Mouse (Mus musculus): ENCODE data around the gene Bri3. TPM values are rescaled to one million over a fixed set of nuclear protein-coding genes. Genes with fewer than 3 reads are reported as not detected.

Bri3 gene
- polyA plus RNA-seq, 1 experiment from 2014 or later, result 123 TPM

- Histone ChIP-seq H3K4me2 (replicated peaks) (no peak overlapping the region), H3K36me3 (replicated peaks; ENCODE audit: control insufficient read depth, insufficient read depth) (no peaks in the 10 kb centered on the region), H3K9me3 (ENCODE audit: control insufficient read depth, low read length) (no peaks in the 10 kb centered on the region), H3K27ac (no peak overlapping the region), H3K4me1 (replicated peaks; ENCODE audit: control insufficient read depth, insufficient read depth, low read length) (no peaks in the 10 kb centered on the region), H3K9ac (no peak overlapping the region), H3K27me3 (ENCODE audit: control insufficient read depth, insufficient read depth, low read length) (no peaks in the 10 kb centered on the region), H3K4me3 (replicated peaks; ENCODE audit: low read length) (no peak overlapping the region)
- no peak for DNase-seq (ENCODE audit: low spot score)
- WGBS, result 86% methylated on average over 7 of the region's 7 CpGs
- no peak for ATAC-seq (ENCODE audit: low FRiP score)
These were observed 50.7 kb downstream of the Bri3 start for GRCm38 (mm10) chr5:144294908-144295307.

GRCm38 (mm10) chr5:144295357-144295756, 51.1 kb downstream of the Bri3 start:
- H3K4me3 ChIP-seq (replicated peaks; ENCODE audit: low read length), result no peak overlapping the region
- no peak overlapping the region for H3K27ac ChIP-seq
- DNase-seq (ENCODE audit: low spot score) (no peak), ATAC-seq (ENCODE audit: low FRiP score) (no peak)
- no peaks in the 10 kb centered on the region for H3K4me1 ChIP-seq (replicated peaks; ENCODE audit: control insufficient read depth, insufficient read depth, low read length)
- H3K9ac ChIP-seq, result no peak overlapping the region
- no peak overlapping the region for H3K4me2 ChIP-seq (replicated peaks)
- H3K27me3 ChIP-seq (ENCODE audit: control insufficient read depth, insufficient read depth, low read length), result no peaks in the 10 kb centered on the region
- no peaks in the 10 kb centered on the region for H3K36me3 ChIP-seq (replicated peaks; ENCODE audit: control insufficient read depth, insufficient read depth)
- H3K9me3 ChIP-seq (ENCODE audit: control insufficient read depth, low read length), result no peaks in the 10 kb centered on the region
- 88% methylated on average over 1 of the region's 1 CpGs for WGBS

GRCm38 (mm10) chr5:144296090-144296604, 51.9 kb downstream of the Bri3 start:
- Histone ChIP-seq H3K27me3 (ENCODE audit: control insufficient read depth, insufficient read depth, low read length) (no peaks in the 10 kb centered on the region), H3K9ac (no peak overlapping the region), H3K27ac (no peak overlapping the region), H3K4me1 (replicated peaks; ENCODE audit: control insufficient read depth, insufficient read depth, low read length) (no peaks in the 10 kb centered on the region), H3K4me2 (replicated peaks) (no peak overlapping the region), H3K4me3 (replicated peaks; ENCODE audit: low read length) (no peak overlapping the region), H3K36me3 (replicated peaks; ENCODE audit: control insufficient read depth, insufficient read depth) (no peaks in the 10 kb centered on the region), H3K9me3 (ENCODE audit: control insufficient read depth, low read length) (no peaks in the 10 kb centered on the region)
- DNase-seq (ENCODE audit: low spot score), result no peak
- no peak for ATAC-seq (ENCODE audit: low FRiP score)
- 85% methylated on average over 7 of the region's 7 CpGs for WGBS

- DNase-seq (ENCODE audit: low spot score) (no peak), ATAC-seq (ENCODE audit: low FRiP score) (no peak)
- no peak overlapping the region for H3K27ac ChIP-seq
- H3K4me2 ChIP-seq (replicated peaks), result no peak overlapping the region
- H3K36me3 ChIP-seq (replicated peaks; ENCODE audit: control insufficient read depth, insufficient read depth), result no peaks in the 10 kb centered on the region
- no peak overlapping the region for H3K9ac ChIP-seq
- WGBS, result 95% methylated on average over 2 of the region's 2 CpGs
- H3K27me3 ChIP-seq (ENCODE audit: control insufficient read depth, insufficient read depth, low read length), result no peaks in the 10 kb centered on the region
- H3K4me1 ChIP-seq (replicated peaks; ENCODE audit: control insufficient read depth, insufficient read depth, low read length), result no peaks in the 10 kb centered on the region
- no peak overlapping the region for H3K4me3 ChIP-seq (replicated peaks; ENCODE audit: low read length)
- H3K9me3 ChIP-seq (ENCODE audit: control insufficient read depth, low read length), result no peaks in the 10 kb centered on the region
These were observed 58.8 kb downstream of the Bri3 start for GRCm38 (mm10) chr5:144303071-144303470.

- ATAC-seq (ENCODE audit: low FRiP score), result no peak
These were observed 64.7 kb downstream of the Bri3 start for GRCm38 (mm10) chr5:144308929-144309328.

GRCm38 (mm10) chr5:144312183-144312582, 67.9 kb downstream of the Bri3 start:
- H3K9me3 ChIP-seq (ENCODE audit: control insufficient read depth, low read length), result no peaks in the 10 kb centered on the region
- no peak overlapping the region for H3K27ac ChIP-seq
- ATAC-seq (ENCODE audit: low FRiP score), result no peak
- no peaks in the 10 kb centered on the region for H3K27me3 ChIP-seq (ENCODE audit: control insufficient read depth, insufficient read depth, low read length)
- no peaks in the 10 kb centered on the region for H3K36me3 ChIP-seq (replicated peaks; ENCODE audit: control insufficient read depth, insufficient read depth)
- WGBS, result 92% methylated on average over 7 of the region's 7 CpGs
- H3K4me3 ChIP-seq (replicated peaks; ENCODE audit: low read length), result no peak overlapping the region
- H3K4me1 ChIP-seq (replicated peaks; ENCODE audit: control insufficient read depth, insufficient read depth, low read length), result no peaks in the 10 kb centered on the region
- no peak for DNase-seq (ENCODE audit: low spot score)
- no peak overlapping the region for H3K4me2 ChIP-seq (replicated peaks)
- H3K9ac ChIP-seq, result no peak overlapping the region

More at GRCm38 (mm10) chr5:144308929-144309328, 64.7 kb downstream of the Bri3 start:
- no peak overlapping the region for H3K27ac ChIP-seq
- 83% methylated on average over 4 of the region's 4 CpGs for whole genome bisulfite sequencing
- H3K4me2 ChIP-seq (replicated peaks), result no peak overlapping the region
- no peaks in the 10 kb centered on the region for H3K4me1 ChIP-seq (replicated peaks; ENCODE audit: control insufficient read depth, insufficient read depth, low read length)
- no peak overlapping the region for H3K9ac ChIP-seq
- DNase-seq (ENCODE audit: low spot score), result no peak
- H3K4me3 ChIP-seq (replicated peaks; ENCODE audit: low read length), result no peak overlapping the region
- H3K27me3 ChIP-seq (ENCODE audit: control insufficient read depth, insufficient read depth, low read length), result no peaks in the 10 kb centered on the region
- no peaks in the 10 kb centered on the region for H3K9me3 ChIP-seq (ENCODE audit: control insufficient read depth, low read length)
- H3K36me3 ChIP-seq (replicated peaks; ENCODE audit: control insufficient read depth, insufficient read depth), result no peaks in the 10 kb centered on the region

GRCm38 (mm10) chr5:144313335-144313734, 69.1 kb downstream of the Bri3 start:
- no peak overlapping the region for H3K9ac ChIP-seq
- DNase-seq (ENCODE audit: low spot score) (no peak), ATAC-seq (ENCODE audit: low FRiP score) (no peak)
- H3K27ac ChIP-seq, result no peak overlapping the region
- H3K4me2 ChIP-seq (replicated peaks), result no peak overlapping the region
- H3K4me1 ChIP-seq (replicated peaks; ENCODE audit: control insufficient read depth, insufficient read depth, low read length), result no peaks in the 10 kb centered on the region
- 45% methylated on average over 5 of the region's 5 CpGs for WGBS
- no peaks in the 10 kb centered on the region for H3K9me3 ChIP-seq (ENCODE audit: control insufficient read depth, low read length)
- H3K36me3 ChIP-seq (replicated peaks; ENCODE audit: control insufficient read depth, insufficient read depth), result no peaks in the 10 kb centered on the region
- H3K27me3 ChIP-seq (ENCODE audit: control insufficient read depth, insufficient read depth, low read length), result no peaks in the 10 kb centered on the region
- no peak overlapping the region for H3K4me3 ChIP-seq (replicated peaks; ENCODE audit: low read length)

GRCm38 (mm10) chr5:144314731-144315494, 70.7 kb downstream of the Bri3 start:
- Histone ChIP-seq H3K4me1 (replicated peaks; ENCODE audit: control insufficient read depth, insufficient read depth, low read length) (no peaks in the 10 kb centered on the region), H3K27me3 (ENCODE audit: control insufficient read depth, insufficient read depth, low read length) (no peaks in the 10 kb centered on the region), H3K36me3 (replicated peaks; ENCODE audit: control insufficient read depth, insufficient read depth) (no peaks in the 10 kb centered on the region), H3K4me2 (replicated peaks) (no peak overlapping the region), H3K4me3 (replicated peaks; ENCODE audit: low read length) (no peak overlapping the region), H3K9ac (no peak overlapping the region), H3K27ac (no peak overlapping the region), H3K9me3 (ENCODE audit: control insufficient read depth, low read length) (no peaks in the 10 kb centered on the region)
- DNase-seq (ENCODE audit: low spot score), result no peak
- ATAC-seq (ENCODE audit: low FRiP score), result no peak
- WGBS, result 94% methylated on average over 12 of the region's 12 CpGs

- no peaks in the 10 kb centered on the region for H3K27me3 ChIP-seq (ENCODE audit: control insufficient read depth, insufficient read depth, low read length)
- ATAC-seq (ENCODE audit: low FRiP score) (no peak), DNase-seq (ENCODE audit: low spot score) (no peak)
- H3K9ac ChIP-seq, result no peak overlapping the region
- no peaks in the 10 kb centered on the region for H3K4me1 ChIP-seq (replicated peaks; ENCODE audit: control insufficient read depth, insufficient read depth, low read length)
- H3K9me3 ChIP-seq (ENCODE audit: control insufficient read depth, low read length), result no peaks in the 10 kb centered on the region
- H3K4me3 ChIP-seq (replicated peaks; ENCODE audit: low read length), result no peak overlapping the region
- no peak overlapping the region for H3K27ac ChIP-seq
- no peaks in the 10 kb centered on the region for H3K36me3 ChIP-seq (replicated peaks; ENCODE audit: control insufficient read depth, insufficient read depth)
- no peak overlapping the region for H3K4me2 ChIP-seq (replicated peaks)
- WGBS, result 76% methylated on average over 3 of the region's 3 CpGs
These were observed 72.2 kb downstream of the Bri3 start for GRCm38 (mm10) chr5:144316442-144316841.
